Mouse (Mus musculus): Measurements from ENCODE around the gene Vmn1r66. TPM values are rescaled to one million over a fixed set of nuclear protein-coding genes. Genes with fewer than 3 reads are reported as not detected.
"Not testable (repeated sequence)": the region's sequence is repeated elsewhere in the genome, so short reads cannot be mapped to it uniquely, and the experiment has no call there.

The Vmn1r66 gene
- not detected in 2 replicates for total RNA-seq (2014; rRNA removed)
- polyA plus RNA-seq (2015; fragmentation: Nextera tagmentation; extraction: Ambion mirVana): not detected in 2 replicates

DNA sequence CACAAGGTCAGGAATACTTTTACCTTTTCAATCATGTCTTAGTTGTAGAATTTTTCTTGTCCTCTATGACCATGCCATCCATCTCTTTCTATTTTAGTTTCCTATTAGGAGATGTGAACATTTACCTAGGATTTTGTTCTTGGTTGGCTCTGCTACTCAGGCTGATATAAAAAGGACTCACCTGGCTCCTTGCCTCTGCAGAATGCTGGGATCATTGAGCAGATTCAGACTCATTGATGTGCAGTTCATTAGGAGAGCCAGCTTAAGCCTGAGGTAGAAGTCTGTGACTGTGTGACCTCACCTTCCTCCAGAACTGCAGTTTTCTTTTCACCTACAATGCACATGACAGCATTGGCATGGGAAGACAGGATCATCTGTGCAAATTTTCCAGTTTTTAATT, at the start of gene Vmn1r66:
Gene Vmn1r66 (minus strand): TSS at position 101 of the 400 bp plus-strand sequence.
- H3K4me1 ChIP-seq (ENCODE audit: insufficient read depth): no peaks in the 10 kb centered on the region
- TF ChIP-seq CTCF (IDR thresholded peaks at IDR 0.05; ENCODE audit: low read depth): no peak
- H3K36me3 ChIP-seq (ENCODE audit: insufficient read depth): no peaks in the 10 kb centered on the region
- no peaks in the 10 kb centered on the region for H3K27me3 ChIP-seq (ENCODE audit: insufficient read depth, low read length)
- no peak within 1 kb of the TSS for H3K27ac ChIP-seq (ENCODE audit: low read depth, low read length)
- H3K4me3 ChIP-seq (ENCODE audit: low read depth, low read length): no peak within 1 kb of the TSS
- ATAC-seq (no peak), DNase-seq (no peak)
- H3K9me3 ChIP-seq (ENCODE audit: low read length): peaks cover 5% of the 10 kb centered on the region; the same call in 1 of the 2 replicates
- no peak within 1 kb of the TSS for H3K9ac ChIP-seq
- H3K4me2 ChIP-seq (ENCODE audit: low read depth): no peak within 1 kb of the TSS

- not testable (repeated sequence) for H3K4me3 ChIP-seq (ENCODE audit: low read depth, low read length); H3K4me2 ChIP-seq (ENCODE audit: low read depth); H3K9me3 ChIP-seq (ENCODE audit: low read length); H3K9ac ChIP-seq; H3K36me3 ChIP-seq (ENCODE audit: insufficient read depth); H3K27ac ChIP-seq (ENCODE audit: low read depth, low read length); DNase-seq; ATAC-seq; H3K27me3 ChIP-seq (ENCODE audit: insufficient read depth, low read length); H3K4me1 ChIP-seq (ENCODE audit: insufficient read depth)
- 74% methylated on average over 15 of the region's 20 CpGs for WGBS
Measured at GRCm38 (mm10) chr7:10325462-10325861, 47.7 kb upstream of the Vmn1r66 start.

DNA sequence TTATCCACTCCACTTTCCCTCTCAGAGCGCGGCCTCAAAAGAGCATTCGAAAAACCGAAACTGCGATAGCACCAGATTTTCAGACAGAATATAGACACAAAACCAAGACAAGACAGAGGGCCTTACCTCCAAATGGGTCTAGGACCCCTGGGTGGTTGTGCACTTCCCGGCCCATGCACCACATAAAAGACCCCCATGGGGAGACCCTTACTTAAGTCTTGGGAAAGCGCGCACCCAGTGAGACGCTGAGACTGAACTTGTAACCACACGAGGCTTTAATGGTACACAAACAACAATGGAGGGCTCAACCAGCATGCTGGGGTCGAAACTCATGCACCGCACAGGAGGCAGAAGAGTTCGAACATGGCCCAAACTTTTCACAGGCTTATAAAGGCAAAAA, 25.7 kb downstream of the Vmn1r66 start:
- Histone ChIP-seq H3K27ac (ENCODE audit: low read depth, low read length) (no peak overlapping the region), H3K9me3 (ENCODE audit: low read length) (peaks cover 17% of the 10 kb centered on the region; the same call in 1 of the 2 replicates), H3K27me3 (ENCODE audit: insufficient read depth, low read length) (no peaks in the 10 kb centered on the region), H3K9ac (no peak overlapping the region), H3K36me3 (ENCODE audit: insufficient read depth) (no peaks in the 10 kb centered on the region), H3K4me2 (ENCODE audit: low read depth) (no peak overlapping the region), H3K4me1 (ENCODE audit: insufficient read depth) (no peaks in the 10 kb centered on the region), H3K4me3 (ENCODE audit: low read depth, low read length) (no peak overlapping the region)
- no peak for ATAC-seq
- DNase-seq: no peak
- TF ChIP-seq CTCF (IDR thresholded peaks at IDR 0.05; ENCODE audit: low read depth): no peak
- WGBS: 91% methylated on average over 13 of the region's 13 CpGs

DNA sequence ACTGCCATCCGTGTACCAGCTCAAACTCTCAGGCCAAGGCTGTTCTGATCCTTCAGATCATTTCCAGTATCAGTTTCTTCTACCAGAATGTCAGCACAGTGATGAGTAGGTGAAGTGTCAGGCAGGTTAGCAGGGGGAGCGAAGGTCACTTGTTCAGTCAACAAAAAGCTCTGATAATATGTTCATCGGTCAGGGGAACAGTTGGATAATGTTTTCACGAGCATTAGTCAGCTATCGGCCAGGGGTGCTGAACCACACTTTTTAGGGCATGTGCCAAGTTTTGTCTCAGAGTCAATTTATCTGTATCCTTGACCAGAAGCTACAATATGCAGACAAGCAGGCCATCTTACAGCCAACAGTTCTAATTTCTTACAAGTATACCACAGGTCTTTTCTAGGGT, 28.7 kb downstream of the Vmn1r66 start:
- Histone ChIP-seq H3K4me1 (ENCODE audit: insufficient read depth) (no peaks in the 10 kb centered on the region), H3K4me2 (ENCODE audit: low read depth) (no peak overlapping the region), H3K27ac (ENCODE audit: low read depth, low read length) (no peak overlapping the region), H3K27me3 (ENCODE audit: insufficient read depth, low read length) (no peaks in the 10 kb centered on the region), H3K36me3 (ENCODE audit: insufficient read depth) (no peaks in the 10 kb centered on the region), H3K4me3 (ENCODE audit: low read depth, low read length) (no peak overlapping the region), H3K9ac (no peak overlapping the region), H3K9me3 (ENCODE audit: low read length) (peaks cover 18% of the 10 kb centered on the region; the same call in 1 of the 2 replicates)
- TF ChIP-seq CTCF (IDR thresholded peaks at IDR 0.05; ENCODE audit: low read depth): no peak
- DNase-seq: no peak
- no peak for ATAC-seq
- WGBS: 81% methylated on average over 5 of the region's 5 CpGs

Other genes with a start within 250 kb of the Vmn1r66 start
- not detected in 2 replicates for gene Vmn2r50, start 224.7 kb downstream of the Vmn1r66 start, total RNA-seq (2014; rRNA removed)
- not detected in 2 replicates for gene Vmn2r50, start 224.7 kb downstream of the Vmn1r66 start, polyA plus RNA-seq (2015; fragmentation: Nextera tagmentation; extraction: Ambion mirVana)
- gene Vmn2r51, start 172.3 kb downstream of the Vmn1r66 start, total RNA-seq (2014; rRNA removed): not detected in 2 replicates
- not detected in 2 replicates for gene Vmn2r51, start 172.3 kb downstream of the Vmn1r66 start, polyA plus RNA-seq (2015; fragmentation: Nextera tagmentation; extraction: Ambion mirVana)
- gene Vmn2r52, start 101.4 kb downstream of the Vmn1r66 start, total RNA-seq (2014; rRNA removed): not detected in 2 replicates
- not detected in 2 replicates for gene Vmn2r52, start 101.4 kb downstream of the Vmn1r66 start, polyA plus RNA-seq (2015; fragmentation: Nextera tagmentation; extraction: Ambion mirVana)
- not detected in 2 replicates for gene Vmn1r67, start 165.3 kb upstream of the Vmn1r66 start, total RNA-seq (2014; rRNA removed)
- not detected in 2 replicates for gene Vmn1r67, start 165.3 kb upstream of the Vmn1r66 start, polyA plus RNA-seq (2015; fragmentation: Nextera tagmentation; extraction: Ambion mirVana)
- gene Zik1, start 217.4 kb upstream of the Vmn1r66 start, total RNA-seq (2014; rRNA removed): 34.5 and 40.9 TPM in 2 replicates
- gene Zik1, start 217.4 kb upstream of the Vmn1r66 start, polyA plus RNA-seq (2015; fragmentation: Nextera tagmentation; extraction: Ambion mirVana): 17.3 and 19.9 TPM in 2 replicates